Mouse (Mus musculus) layer of hippocampus, postnatal 36 days (tissue): ENCODE data around the gene Tmc4. TPM values are rescaled to one million over a fixed set of nuclear protein-coding genes. Genes with fewer than 3 reads are reported as not detected.
"Not testable (repeated sequence)": the region's sequence is repeated elsewhere in the genome, so short reads cannot be mapped to it uniquely, and the experiment has no call there.

Source experiments
- DNase-seq, 2 experiments: peaks; one replicate each; pipeline ENCODE4 v3.0.0; 2022
- total RNA-seq, 2 experiments: library from RNA; stranded (reverse); gene quantifications; 2 replicates each; pipeline ENCODE4 v1.2.3; 2021

The Tmc4 gene
- total RNA-seq: 10 to 100 TPM in 1 of 2 experiments, 1 to 10 TPM in 1; 7.5 to 11.6 TPM

DNA sequence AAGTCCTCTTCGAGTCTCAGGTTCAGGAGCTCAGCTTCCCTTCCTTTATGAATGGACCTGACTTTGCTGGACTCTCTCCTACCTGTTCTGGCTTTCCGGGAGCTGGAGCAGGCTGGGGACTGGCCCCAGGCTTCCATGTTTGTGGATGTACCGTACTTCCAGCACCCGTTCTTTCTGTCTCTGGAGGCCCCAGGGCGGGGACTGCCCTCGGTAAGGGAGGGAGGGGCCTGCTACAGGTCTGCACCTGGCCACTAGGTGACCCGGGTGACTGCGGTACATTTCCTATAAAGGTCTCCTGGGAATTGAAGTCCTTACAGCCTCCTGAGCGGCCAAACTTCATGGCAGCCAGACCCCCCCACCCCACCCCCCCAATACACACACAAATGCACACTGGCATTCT, at the start of gene Tmc4:
Gene Tmc4 (minus strand): TSS at position 212 of the 400 bp plus-strand sequence.
- no peak for DNase-seq

DNA sequence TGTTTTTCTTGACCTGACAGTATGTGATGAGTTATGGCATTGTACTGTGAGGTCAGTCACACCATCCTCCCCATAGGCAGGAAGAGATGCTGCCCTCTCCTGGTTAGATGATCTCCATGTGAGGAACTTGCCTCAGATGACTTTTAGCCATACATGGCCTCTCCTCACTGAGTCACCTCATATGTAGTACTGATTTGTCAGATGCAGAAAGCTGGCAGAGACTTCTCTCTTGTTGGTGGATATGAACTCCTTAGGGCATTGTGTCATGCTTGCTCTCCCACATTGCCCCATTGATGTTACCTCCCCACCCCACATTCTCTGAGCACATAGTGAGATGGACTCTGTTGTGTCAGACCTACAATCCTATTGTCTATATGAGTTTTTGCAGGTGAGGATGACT, 48.1 kb upstream of the Tmc4 start:
- not testable (repeated sequence) for DNase-seq

DNA sequence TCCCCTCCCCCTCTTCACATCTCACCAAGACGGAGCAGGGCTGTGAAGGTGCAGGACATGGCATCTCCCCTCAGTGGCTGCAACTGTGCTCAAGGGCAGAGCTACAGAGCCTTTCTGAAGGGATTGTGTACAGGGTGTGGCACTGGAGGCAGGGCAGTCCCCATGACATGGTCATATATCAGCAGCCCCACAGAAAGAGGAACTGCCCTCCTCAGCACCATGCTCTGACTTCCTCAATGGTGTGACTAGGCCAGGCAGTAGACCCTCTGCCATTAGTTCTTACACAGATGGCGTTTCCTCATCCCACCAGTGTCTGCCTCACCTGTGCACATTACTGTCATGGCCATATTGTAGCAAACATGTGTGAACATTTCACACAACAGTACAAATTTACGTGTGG, 42.9 kb upstream of the Tmc4 start, which contains the start of gene Pirb:
Gene Pirb (minus strand): TSS at position 124 of the 400 bp plus-strand sequence.
- not testable (repeated sequence) for DNase-seq

DNA sequence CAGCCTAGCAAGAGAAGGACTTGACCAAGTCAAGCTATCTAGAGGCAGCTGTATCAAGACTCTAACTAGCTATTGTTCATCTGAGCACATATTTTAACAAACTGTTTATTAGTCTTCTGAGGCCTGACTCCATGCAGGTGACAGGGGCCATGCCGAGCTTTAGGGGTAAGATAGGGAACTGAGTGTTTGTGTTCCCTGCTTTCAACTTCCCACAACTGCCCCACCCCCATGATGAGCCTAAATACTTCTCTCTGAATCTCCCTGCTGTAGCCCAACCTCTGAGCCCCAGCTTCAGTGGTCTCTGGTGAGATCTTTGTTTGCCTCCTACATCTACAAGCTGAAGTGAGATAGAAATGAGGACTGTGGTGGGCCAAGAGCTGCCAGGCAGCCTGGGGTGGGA, 37.9 kb upstream of the Tmc4 start:
- DNase-seq: no peak

DNA sequence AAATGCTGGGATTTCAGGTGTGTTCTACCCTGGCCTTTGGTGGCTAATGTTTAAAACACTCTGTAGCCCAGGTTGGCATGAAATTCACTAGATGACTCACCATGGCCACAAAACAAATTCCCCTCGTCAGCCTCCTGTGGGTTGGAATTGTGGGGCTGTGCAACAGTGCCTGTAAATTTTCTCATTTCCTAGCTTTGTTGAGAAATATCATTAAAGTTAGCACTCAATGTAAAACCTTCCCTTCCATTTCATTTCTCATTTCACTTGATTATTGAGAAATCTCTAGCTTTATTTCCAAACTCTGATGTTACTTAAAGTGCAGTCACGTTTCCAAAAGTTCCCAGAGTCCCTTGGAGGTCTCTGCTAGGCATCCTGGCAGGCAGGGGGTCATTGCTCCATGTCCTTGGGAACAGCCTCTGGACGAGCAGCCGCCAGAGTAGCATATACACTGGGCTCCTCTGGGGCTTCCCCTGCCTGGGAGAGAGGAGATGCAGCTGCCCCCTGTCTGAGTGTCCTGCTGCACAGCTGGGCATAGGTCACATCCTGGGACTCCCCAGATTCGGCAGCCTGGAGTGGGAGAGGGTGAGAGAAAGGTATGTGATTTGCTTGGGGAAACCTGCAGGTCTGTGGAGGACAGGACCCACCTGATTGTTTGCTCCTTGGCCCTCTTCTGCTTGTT, 35.0 kb upstream of the Tmc4 start:
- DNase-seq: no peak

DNA sequence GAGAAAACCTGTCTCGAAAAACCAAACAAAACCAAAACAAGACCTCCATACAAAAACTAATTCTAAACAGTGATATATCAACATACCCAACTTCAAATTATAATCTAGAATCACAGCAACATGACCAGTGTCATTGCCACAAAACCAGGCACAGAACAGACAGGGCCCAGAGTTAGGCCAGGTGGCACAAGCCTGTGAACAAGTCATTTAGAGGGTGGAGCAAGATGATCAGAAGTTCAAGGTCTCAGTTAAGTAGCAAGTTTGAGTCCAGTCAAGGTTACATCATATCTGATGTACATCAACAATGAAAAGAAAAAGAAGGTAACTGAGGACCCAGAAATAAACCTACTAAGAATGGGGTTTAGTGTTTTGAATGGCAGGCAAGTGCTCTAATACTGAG, 31.6 kb upstream of the Tmc4 start:
- no peak for DNase-seq

DNA sequence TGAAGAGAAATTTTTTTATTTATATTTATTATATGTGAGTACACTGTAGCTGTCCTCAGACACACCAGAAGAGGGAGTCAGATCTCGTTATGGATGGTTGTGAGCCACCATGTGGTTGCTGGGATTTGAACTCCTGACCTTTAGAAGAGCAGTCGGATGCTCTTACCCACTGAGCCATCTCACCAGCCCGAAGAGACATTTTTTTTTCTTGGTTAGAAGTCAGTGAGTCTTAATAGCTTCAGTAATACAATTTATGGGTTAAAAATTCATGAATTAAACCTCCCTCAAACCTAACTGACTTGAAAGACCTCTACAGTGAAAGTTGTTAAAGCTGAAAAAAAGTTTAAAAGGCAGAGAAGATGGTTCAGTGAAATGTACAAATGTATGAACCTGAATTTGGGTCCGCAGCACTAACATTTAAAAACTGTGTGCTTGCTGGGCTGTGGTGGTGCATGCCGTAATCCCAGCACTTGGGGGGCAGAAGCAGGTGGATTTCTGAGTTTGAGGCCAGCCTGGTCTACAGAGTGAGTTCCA, 31.2 kb upstream of the Tmc4 start:
- not testable (repeated sequence) for DNase-seq

DNA sequence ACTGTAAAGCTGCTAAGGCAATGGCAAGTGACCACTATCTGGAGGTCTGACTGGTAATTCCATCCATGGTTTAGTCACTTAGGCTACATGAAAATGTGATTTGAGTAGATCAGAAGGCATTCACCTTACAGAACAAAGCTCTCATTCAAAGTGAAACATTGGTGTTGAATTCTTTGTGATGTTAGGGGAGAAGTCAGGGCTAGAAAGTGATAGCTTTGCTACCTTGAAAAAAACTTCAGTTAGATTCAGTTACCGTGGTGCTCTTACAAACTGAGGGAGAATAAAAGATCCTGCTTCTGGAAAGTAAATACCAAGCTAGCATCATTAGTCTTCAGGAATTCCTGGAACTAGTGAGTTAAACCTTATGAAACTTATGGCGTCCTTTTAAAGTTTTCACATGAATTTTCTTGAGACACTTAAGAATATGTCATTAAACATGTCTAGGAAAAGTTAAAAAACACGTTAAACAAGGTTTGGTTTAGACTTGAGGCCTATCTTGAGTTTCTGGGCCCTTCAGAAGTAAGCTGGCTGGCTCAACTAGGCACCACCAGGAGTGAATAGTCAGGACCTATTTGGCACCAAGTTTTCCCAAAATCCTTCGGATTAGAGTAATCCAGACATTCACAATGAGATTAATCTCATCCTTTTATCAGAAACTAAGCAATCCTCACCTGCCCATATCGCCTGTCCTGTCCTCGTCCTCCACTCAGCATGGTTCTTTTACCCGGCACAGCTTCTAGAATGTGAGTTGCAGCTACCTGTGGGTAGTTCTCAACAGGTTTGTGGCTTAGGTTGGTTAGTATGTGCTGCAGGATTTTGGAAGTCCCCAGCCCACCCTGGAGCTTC, 30.4 kb upstream of the Tmc4 start:
- no peak for DNase-seq

DNA sequence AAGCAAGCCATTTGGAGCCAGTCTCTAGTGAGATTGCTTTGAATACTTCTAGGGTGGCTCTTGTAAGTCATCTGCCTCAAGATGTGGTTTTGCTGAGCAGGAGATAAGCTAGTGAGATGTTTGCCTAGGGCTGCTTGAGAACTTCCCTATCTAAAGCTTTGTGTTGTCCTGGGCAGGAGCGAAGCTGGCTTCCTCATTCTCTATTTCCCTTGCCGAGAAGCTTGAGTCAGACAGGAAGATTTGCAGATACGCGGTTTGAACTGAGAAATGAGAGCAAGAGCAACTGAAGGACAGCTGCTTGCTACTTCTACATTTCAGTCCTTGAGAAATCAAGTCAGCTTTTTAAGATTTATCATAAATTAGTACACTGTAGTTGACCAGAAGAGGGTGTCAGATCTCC, 29.7 kb upstream of the Tmc4 start:
- DNase-seq: no peak

DNA sequence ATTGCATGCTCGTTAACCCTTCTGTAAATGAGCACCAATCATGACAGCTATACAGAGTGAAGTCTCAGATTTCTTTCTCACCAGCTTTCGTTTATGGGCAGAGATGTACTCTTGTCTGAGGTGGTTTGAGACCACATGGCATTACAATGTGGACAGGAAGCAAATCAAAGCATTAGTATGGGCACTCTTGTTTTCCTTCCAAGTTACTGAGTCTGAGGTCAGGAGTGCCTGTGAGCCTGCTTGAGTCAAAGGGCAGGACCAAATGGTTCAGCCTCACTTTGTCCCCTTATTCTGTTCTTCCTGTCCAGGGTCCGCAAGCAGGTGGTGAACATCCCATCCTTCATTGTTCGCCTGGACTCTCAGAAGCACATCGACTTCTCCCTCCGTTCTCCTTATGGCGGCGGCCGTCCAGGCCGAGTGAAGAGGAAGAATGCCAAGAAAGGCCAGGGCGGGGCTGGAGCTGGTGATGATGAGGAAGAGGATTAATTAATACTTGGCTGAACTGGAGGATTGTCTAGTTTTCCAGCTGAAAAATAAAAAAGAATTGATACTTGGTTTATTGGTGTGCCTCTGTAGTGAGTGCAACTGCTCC, 29.1 kb upstream of the Tmc4 start:
- no peak for DNase-seq

DNA sequence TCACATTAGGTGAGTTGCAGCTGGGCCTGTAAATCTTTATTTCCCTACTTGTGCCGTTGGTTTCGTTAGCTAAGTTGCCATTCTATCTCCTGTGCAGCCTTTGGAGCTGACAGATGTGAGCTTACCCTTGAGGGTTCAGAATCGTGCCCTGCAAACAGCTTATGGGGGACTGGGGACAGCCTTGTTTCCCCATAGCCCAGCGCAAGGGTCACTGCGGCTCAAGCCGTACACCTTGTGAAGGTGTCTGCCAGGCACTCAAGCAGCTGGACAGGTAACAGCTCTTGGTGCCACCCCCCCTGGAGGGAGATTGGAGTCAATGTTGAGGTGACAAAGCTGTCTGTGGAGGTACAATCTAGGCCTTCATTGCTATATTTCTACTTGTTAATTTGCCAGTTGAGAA, 28.6 kb upstream of the Tmc4 start:
- DNase-seq: no peak

DNA sequence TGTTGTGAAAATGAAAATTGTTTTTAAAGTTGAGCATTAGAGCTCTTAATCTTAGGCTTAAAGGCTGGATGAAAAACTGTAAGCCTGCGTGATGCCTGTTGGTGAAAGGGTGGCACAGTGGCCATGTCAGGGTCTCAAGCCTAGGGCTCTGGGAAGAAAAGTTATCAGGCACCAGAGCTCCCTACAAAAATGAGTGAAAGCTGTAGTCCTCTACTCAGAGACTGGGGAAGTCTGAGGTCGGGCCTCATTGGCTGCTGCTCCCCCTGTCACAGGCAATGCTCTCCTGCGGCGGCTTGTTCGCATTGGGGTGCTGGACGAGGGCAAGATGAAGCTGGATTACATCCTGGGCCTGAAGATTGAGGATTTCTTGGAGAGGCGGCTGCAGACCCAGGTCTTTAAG, 28.1 kb upstream of the Tmc4 start:
- not testable (repeated sequence) for DNase-seq

DNA sequence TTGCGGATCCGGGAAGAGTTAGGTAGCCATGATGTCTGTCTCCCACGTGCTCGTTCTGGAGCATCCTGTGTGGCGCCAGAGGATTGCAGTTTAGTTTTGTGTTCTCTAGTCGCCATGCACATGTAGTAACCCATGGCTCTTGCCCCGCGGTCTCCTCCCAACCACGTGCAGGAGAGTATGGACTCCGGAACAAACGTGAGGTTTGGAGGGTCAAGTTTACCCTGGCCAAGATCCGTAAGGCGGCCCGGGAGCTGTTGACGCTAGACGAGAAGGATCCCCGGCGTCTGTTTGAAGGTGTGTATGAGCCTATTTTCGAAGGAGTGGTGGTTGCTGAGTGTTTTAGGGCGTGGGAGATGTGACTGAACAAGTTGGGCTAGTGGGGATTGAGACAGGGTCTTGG, 27.1 kb upstream of the Tmc4 start:
- DNase-seq: no peak

DNA sequence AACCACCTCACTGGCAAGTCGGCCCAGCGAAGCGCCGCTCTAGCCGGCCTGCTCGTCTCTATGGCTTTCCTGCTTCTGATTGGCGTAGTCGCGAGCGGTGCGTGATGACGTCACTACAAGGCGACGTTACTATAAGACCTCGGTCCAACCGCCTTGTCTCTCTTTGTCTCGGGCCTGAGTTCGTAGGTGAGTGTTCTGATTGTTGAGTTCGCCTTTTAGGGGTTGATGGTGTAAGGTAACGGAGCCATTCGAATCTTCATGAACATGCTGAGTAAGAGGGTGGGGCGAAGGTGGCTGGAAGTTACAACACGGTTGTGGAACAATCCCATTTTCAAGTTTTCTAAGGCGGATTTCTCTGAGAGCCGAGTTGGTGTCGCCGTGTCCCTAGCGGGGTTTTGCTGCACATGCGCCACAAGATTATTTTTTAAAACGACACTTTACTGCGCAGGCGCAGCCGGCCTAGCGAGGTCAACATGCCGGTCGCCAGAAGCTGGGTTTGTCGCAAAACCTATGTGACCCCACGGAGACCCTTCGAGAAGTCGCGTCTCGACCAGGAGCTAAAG, 26.6 kb upstream of the Tmc4 start, which contains the start of gene Rps9:
Gene Rps9 (plus strand): TSS at position 115 of the 563 bp plus-strand sequence.
- DNase-seq: peak; percentile 95

DNA sequence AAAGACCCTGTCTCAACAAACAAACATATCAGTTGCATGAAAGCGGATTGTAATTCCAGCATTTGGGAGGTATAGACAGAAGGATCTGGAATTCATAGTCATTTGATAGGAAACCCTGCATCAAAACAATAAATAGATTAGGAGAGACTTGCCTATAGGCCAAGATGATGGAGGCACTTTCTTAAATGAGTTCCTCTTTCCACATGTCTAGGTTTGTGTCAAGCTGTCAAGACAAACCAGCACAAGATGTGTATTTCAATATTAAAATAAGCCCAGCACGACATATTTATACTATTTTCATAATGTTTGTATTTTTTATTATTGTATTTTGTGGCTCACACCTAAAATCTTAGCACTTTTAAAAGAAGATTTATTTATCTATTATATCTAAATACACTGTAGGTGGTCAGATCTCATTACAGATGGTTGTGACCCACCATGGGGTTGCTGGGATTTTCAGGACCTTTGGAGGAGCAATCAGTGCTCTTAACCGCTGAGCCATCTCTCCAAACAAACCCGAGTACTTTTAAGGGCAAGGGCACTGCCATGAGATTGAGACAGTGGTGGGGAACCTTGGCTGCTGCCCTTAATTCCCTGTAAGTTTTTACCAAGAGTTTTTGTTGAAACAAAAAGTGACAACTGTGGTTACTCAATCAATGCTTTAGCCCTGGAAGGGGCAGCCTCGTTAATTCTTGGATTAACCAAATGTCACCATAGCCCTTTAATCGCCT, 26.0 kb upstream of the Tmc4 start:
- no peak for DNase-seq

DNA sequence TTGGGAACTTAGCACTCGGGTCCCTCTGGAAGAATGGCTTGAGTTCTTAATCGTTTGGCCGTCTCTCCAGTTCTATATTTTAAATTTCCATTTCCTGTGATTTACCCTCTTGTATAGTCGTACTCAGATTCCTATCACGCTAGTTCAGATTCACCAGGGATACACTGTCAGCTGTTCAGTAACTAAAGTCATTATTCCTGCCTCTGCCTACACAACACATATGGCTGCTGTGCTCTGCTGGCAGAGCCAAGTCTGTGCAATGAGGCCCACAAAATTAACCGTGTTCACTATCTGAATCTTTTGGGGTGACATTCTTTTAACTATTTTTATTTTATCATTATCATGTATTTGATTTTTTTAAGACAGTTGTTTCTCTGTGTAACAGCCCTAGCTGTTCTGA, 21.1 kb upstream of the Tmc4 start:
- DNase-seq: no peak

DNA sequence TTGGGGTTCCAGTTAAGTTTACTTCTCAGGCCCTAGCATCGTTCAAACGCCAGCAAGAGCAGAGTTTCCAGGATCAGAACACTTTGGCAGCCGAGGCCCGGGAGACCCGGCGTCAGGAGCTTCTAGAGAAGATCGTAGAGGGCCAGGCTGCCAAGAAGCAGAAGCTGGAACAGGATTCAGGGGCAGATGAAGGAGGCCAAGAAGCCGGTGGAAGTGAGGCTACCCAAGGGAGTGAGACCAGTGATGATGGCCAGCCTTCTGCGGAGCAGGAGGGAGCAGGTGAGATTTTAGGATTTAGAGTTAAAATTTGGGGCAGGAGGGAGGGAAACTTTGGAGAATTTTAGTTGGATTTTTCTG, 17.6 kb upstream of the Tmc4 start:
- DNase-seq: not testable (repeated sequence)

DNA sequence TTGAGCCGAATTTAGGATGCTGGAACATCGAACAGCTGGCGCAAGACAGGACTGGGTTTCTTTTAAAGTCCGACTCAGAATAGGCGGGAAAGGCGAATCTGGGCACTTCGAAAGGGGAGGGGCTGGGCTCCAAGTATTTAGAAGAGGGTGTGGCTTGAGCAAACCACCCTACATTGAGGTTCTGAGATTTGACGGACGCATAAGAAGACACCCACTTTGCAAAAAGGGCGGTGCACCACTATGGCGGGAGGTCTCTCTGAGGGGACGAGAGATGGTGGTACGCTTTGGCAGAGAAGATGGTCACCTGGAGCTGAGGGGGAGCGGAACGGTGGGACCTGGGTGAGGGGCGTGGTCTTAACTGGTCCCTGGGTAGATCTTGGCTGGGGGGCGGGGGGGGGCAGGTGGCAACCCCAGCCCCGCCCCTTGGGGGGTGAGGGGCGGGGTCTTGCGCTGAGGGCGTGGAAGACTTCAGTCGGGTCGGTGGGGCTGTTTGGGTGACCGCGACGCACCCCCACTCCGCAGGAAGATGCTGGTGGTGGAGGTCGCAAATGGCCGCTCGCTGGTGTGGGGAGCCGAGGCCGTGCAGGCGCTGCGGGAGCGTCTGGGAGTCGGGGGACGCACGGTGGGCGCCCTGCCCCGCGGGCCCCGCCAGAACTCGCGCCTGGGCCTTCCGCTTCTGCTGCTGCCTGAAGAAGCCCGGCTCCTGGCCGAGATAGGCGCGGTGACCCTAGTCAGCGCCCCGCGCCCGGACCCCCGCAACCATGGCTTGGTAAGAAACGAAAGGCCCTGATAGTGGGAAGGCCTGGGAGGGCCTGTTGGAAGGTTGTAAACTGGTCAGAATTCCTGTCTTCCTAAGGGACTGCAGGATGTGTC, 17.0 kb upstream of the Tmc4 start:
- DNase-seq: peak in 1 of 2 experiments; percentile 32

DNA sequence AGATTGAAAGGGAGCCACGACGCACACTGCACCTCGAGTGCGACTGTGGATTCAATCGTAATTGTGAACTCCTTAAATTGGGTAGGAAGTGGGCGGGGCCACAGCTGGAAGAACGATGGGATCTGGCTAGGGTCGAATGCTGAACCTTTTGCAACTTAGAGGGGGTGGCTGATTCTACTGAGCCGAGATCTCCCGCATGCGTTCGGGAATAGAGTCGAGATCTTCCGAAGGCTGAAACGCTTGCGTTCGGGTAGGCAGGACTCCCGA, 16.4 kb upstream of the Tmc4 start:
- no peak for DNase-seq

DNA sequence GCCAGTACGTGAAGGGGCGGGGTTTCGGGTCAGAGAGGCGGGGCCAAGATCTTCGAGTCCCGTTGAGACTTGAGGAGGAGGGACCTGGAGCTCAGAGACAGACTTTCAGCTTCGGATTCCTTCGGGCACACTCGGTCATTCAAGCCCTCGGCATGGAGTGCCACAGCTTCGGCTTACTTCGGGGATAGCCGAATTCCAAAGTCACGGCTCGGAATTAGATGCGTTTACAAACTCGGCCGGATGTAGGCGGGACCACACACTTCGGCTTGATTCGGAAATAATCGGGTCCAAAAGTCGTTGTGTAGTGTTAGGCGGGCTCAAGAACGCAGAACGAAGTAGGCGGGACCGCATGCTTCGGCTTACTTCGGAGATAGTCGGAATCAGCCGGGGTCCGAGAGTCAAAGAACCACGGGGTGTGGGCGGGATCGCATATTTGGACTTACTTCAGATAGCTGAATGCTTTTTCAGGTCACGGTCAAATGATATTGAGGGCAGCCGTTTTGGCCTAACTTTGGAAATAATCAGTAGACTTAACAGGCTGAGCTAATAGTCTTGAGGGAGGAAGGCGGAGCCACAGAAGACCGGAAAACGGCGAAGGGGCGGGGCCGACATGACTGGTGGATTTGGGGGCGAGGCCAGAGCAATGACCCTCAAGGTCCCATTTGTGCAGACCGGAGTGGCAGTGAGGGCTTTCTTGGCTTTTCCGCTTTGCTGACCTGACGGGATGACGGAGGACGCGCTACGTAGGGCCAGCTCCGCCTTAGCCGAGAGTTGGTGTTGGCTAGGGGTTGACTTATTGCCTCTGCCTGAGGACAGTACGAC, 15.8 kb upstream of the Tmc4 start, which contains the start of gene Mboat7:
Gene Mboat7 (minus strand): TSS at position 537 of the 822 bp plus-strand sequence.
- DNase-seq: peak; percentile 94 to 95
